Mouse (Mus musculus): Measurements from ENCODE around the gene Elf4.

The Elf4 gene

GRCm38 (mm10) chrX:48365836-48366577 lies 96.9 kb downstream of the Elf4 start:
- DNase-seq = no peak

Measured in right cerebral cortex, adult 18-20 months (tissue).